Mouse (Mus musculus) intestine, postnatal 0 days (tissue): ENCODE measurements around the gene Gm10053. TPM values are rescaled to one million over a fixed set of nuclear protein-coding genes. Genes with fewer than 3 reads are reported as not detected.
A peak's percentile ranks its signal among the peaks of the same experiment; 100 is the strongest.

Experiments used
- ATAC-seq: fragments of 200-750 bp; cut with Nextera tagmentation; 2 replicates; pipeline ENCODE4 v1.8.0; 2017; ENCODE audit warnings: mild to moderate bottlenecking, moderate TSS enrichment, moderate library complexity
- H3K27ac ChIP-seq: fragments of 300-500 bp; sonication (generic); 2 replicates; pipeline ENCODE4 v1.5.1; 2014; ENCODE audit warnings: mild to moderate bottlenecking, low read depth, low read length, moderate library complexity
- H3K27me3 ChIP-seq: fragments of 300-500 bp; sonication (generic); replicated peaks from 2 replicates; pipeline ENCODE4 v1.6.1; 2014; ENCODE audit warnings: low read length, mixed read lengths; ENCODE audit not compliant: control insufficient read depth, insufficient read depth
- H3K36me3 ChIP-seq: fragments of 300-500 bp; sonication (generic); 2 replicates; pipeline ENCODE4 v1.6.1; 2014; ENCODE audit warnings: mild to moderate bottlenecking, moderate library complexity; ENCODE audit not compliant: control insufficient read depth, insufficient read depth
- H3K4me1 ChIP-seq: fragments of 300-500 bp; sonication (generic); replicated peaks from 2 replicates; pipeline ENCODE4 v1.6.1; 2014; ENCODE audit warnings: antibody characterized with exemption, low read length, mixed read lengths; ENCODE audit not compliant: control insufficient read depth, insufficient read depth
- H3K4me2 ChIP-seq: fragments of 300-500 bp; sonication (generic); replicated peaks from 2 replicates; pipeline ENCODE4 v1.6.1; 2014; ENCODE audit warnings: low read depth, mild to moderate bottlenecking, moderate library complexity
- H3K4me3 ChIP-seq: fragments of 300-500 bp; sonication (generic); 2 replicates; pipeline ENCODE4 v1.5.1; 2014; ENCODE audit warnings: low read depth, low read length
- H3K9ac ChIP-seq: fragments of 300-500 bp; sonication (generic); 2 replicates; pipeline ENCODE4 v1.6.1; 2014; ENCODE audit warnings: mild to moderate bottlenecking, low read depth, low read length
- H3K9me3 ChIP-seq: fragments of 300-500 bp; sonication (generic); 2 replicates; pipeline ENCODE4 v1.6.1; 2016; ENCODE audit warnings: mixed run types; ENCODE audit not compliant: control insufficient read depth
- CTCF ChIP-seq: sonication (generic); IDR thresholded peaks from 2 replicates; pipeline ENCODE4 v1.5.1; 2016; ENCODE audit warnings: low read depth, mild to moderate bottlenecking, control low read depth, antibody characterized with exemption, moderate library complexity
- WGBS: fragments of 180-500 bp; shearing (Covaris S2); extraction: QIAGEN DNeasy Blood & Tissue Kit; methylation state at CpG from one replicate; pipeline ENCODE4 v1.1.7; 2014; 5-methylcytosine and 5-hydroxymethylcytosine counted together
- polyA plus RNA-seq: library from polyadenylated mRNA; unstranded; fragments of >200 nt; fragmentation: Nextera tagmentation; extraction: Ambion mirVana; gene quantifications from 2 replicates; pipeline ENCODE4 v1.2.1, GENCODE M21; 2015

Gene Gm10053
- polyA plus RNA-seq, 1 experiment from 2014 or later: 580 TPM

DNA sequence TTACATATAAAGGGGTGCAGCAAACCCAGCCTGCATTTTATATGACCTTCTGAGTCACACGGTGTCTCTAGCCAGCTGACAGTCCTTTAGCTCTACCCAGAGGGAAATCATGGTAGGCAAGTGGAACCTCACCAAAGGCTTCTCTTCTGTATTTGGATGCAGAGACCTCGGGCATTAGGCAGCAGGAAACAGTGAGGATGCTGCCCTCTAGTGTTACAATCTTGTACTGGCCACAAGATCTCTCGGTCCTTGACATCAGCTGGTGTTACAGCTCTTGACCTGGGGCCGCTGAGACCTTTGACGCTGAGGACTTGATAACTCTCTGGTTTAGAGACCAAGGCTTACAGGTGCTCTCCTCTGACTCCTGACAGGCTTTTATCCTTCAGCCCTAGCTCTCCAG, 10.0 kb downstream of the Gm10053 start:
- Histone ChIP-seq H3K4me3 (no peak overlapping the region), H3K9me3 (no peaks in the 10 kb centered on the region), H3K4me2 (no peak overlapping the region), H3K4me1 (no peaks in the 10 kb centered on the region), H3K27ac (no peak overlapping the region), H3K36me3 (no peaks in the 10 kb centered on the region), H3K9ac (no peak overlapping the region), H3K27me3 (peaks cover 11% of the 10 kb centered on the region; the same call in 1 of the 2 replicates)
- WGBS: 6% methylated on average over 5 of the region's 5 CpGs
- peak; percentile 94 for TF ChIP-seq CTCF
- no peak for ATAC-seq

DNA sequence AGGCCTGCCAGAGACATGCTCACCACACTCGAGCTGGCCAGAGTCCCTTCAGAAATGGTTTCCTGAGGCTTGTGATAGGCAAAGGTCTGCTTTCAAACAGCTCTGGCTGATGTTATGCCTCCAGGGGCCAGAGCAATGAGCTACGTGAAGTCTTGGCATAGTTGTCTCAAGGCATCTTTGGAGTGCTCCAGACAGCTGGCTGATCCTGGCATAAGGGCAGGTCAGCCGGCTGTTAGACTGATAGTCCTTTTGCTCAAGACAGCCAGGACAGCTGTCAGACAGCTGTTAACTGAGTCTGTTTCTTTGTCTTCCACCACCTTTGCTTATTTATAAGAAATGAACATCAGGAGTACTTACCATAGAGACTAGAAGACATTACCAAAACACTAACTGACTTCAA, 11.4 kb downstream of the Gm10053 start:
- no peak overlapping the region for H3K4me2 ChIP-seq
- H3K4me3 ChIP-seq: no peak overlapping the region
- H3K9me3 ChIP-seq: no peaks in the 10 kb centered on the region
- H3K27ac ChIP-seq: no peak overlapping the region
- no peaks in the 10 kb centered on the region for H3K4me1 ChIP-seq
- H3K27me3 ChIP-seq: peaks cover 16% of the 10 kb centered on the region; the same call in 1 of the 2 replicates
- H3K36me3 ChIP-seq: no peaks in the 10 kb centered on the region
- WGBS: 79% methylated on average over 3 of the region's 3 CpGs
- H3K9ac ChIP-seq: no peak overlapping the region
- no peak for ATAC-seq
- TF ChIP-seq CTCF: no peak

DNA sequence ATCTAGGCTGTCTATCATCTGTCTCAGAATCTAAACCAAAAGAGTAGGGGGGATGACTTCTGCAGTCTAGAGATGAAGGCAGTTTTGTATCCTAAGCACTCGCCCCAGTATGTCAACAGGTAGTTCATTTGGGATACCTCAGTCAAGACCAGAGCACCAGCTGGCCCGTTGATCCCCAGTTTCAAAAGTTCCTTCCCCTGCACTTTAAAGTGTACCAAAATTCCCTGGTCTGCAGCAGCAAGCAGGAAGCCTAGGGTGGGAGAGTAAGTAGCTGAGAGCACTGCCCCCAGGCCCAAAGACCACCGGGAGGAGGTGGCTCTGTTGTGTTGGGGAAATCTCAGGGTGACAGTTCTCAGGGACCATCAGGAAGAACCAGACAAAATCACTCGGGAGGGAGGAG, 21.1 kb downstream of the Gm10053 start:
- Histone ChIP-seq H3K9ac (no peak overlapping the region), H3K4me2 (no peak overlapping the region), H3K27me3 (peaks cover 59% of the 10 kb centered on the region), H3K9me3 (no peaks in the 10 kb centered on the region), H3K4me3 (no peak overlapping the region), H3K36me3 (no peaks in the 10 kb centered on the region), H3K27ac (no peak overlapping the region), H3K4me1 (no peaks in the 10 kb centered on the region)
- WGBS: 17% methylated on average over 4 of the region's 4 CpGs
- TF ChIP-seq CTCF: no peak
- ATAC-seq: no peak

DNA sequence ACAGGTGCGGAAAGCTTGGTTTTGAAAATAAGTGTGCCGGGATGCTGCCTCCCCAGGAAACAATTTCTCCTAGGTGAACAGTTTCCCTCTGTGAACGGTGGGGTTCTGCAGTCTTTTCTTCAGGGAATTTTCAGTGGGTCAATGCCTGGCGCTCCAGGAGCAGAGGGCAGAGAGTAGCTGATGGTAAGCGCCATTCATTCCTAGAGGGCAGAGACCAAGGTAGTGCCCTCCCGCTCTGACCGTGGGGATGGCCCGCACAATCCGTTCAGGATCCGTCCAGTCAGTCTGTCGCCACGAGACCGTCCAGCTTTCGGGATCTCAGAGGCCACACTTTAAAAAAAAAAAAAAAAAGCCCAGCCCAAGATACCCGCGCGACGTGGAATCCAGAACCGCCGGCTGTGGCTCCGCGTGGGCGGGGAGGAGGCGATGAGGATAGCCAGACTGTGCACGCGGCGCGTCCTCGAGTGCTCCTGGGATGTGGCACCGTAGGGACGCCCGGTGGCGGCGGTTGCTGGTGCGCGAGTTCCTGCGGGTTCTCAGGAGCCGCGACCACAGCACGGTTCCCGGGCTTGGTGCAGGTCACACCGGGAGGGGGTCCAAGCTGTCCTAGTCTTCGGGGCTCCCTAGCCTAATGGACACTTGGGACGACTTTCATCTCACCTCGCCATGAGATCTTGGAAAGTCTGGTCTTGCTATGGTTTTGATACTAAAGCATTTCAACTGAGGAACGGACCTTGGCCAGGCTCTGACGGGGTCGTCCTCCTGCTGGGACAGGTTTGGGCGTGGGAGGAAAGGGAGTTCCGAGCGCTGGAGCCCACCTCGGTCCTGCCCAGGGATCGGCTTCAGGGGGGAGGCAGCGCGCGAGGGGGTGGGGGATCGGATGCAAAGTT, 21.8 kb downstream of the Gm10053 start:
- Histone ChIP-seq H3K4me1 (no peaks in the 10 kb centered on the region), H3K4me3 (peak overlapping the region; percentile 11), H3K27ac (no peak overlapping the region), H3K27me3 (peaks cover 66% of the 10 kb centered on the region), H3K9me3 (no peaks in the 10 kb centered on the region), H3K36me3 (no peaks in the 10 kb centered on the region), H3K9ac (no peak overlapping the region), H3K4me2 (peak overlapping the region; percentile 24; the same call in 1 of the 2 replicates)
- 2% methylated on average over 57 of the region's 57 CpGs for WGBS
- no peak for TF ChIP-seq CTCF
- no peak for ATAC-seq

DNA sequence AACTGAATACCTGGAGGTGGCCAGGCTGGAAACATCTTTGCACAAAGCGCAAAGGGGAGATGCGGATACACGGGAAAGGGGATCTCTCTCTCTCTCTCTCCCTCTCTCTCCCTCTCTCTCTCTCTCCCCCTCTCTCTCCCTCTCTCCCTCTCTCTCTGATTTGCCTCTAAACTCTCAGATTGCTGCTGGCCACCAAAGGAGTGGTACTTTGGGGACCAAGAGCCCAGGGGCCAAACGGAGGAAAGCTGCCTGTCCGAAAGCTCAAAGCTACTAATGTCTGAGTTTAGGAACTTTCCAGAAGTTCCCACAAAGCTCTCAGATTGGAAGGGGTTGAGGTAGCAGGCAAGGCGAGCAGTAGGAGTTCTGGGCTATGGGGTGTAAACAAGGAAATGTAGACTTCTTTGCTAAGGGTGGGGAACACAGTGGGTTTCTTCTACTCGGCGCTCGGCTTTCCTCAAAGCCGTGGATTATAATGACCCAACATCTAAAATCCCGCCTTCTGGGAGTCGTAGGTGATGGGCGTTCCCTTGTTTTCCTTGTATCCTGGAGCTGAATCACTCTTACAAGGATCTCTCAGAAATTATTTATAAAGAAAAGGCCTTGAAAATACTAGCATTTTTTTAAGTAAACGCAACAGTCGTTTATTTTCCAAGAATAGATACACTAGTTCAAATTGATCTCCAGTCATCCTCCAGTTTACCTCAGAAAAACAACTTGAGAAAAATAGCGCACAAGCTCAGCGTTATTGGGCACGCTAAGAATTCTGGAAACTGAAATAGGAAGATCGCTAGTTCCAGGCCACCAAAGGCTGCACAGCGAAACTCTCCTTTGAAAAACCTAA, 22.6 kb downstream of the Gm10053 start:
- no peak overlapping the region for H3K4me3 ChIP-seq
- no peaks in the 10 kb centered on the region for H3K36me3 ChIP-seq
- H3K9ac ChIP-seq: no peak overlapping the region
- WGBS: 2% methylated on average over 20 of the region's 20 CpGs
- TF ChIP-seq CTCF: no peak
- H3K9me3 ChIP-seq: no peaks in the 10 kb centered on the region
- H3K4me2 ChIP-seq: no peak overlapping the region
- no peak overlapping the region for H3K27ac ChIP-seq
- H3K27me3 ChIP-seq: peaks cover 75% of the 10 kb centered on the region
- no peaks in the 10 kb centered on the region for H3K4me1 ChIP-seq
- ATAC-seq: no peak
